Mouse (Mus musculus): ENCODE measurements around the gene Mt3. TPM values are rescaled to one million over a fixed set of nuclear protein-coding genes. Genes with fewer than 3 reads are reported as not detected.
A peak's percentile ranks its signal among the peaks of the same experiment; 100 is the strongest.

The Mt3 gene
- polyA plus RNA-seq, 1 experiment from 2014 or later: 245 TPM

- no peak overlapping the region for H3K9ac ChIP-seq
- 47% methylated on average over 13 of the region's 13 CpGs for WGBS
- DNase-seq (ENCODE audit: low spot score) (peak; percentile 63), ATAC-seq (ENCODE audit: low FRiP score) (peak; percentile 63; the same call in 1 of the 2 replicates)
- peaks cover 40% of the 10 kb centered on the region for H3K27me3 ChIP-seq (ENCODE audit: control insufficient read depth, insufficient read depth, low read length)
- peaks cover 15% of the 10 kb centered on the region for H3K4me1 ChIP-seq (replicated peaks; ENCODE audit: control insufficient read depth, insufficient read depth, low read length)
- H3K4me2 ChIP-seq (replicated peaks): no peak overlapping the region
- no peaks in the 10 kb centered on the region for H3K36me3 ChIP-seq (replicated peaks; ENCODE audit: control insufficient read depth, insufficient read depth)
- H3K4me3 ChIP-seq (replicated peaks; ENCODE audit: low read length): no peak overlapping the region
- no peaks in the 10 kb centered on the region for H3K9me3 ChIP-seq (ENCODE audit: control insufficient read depth, low read length)
- H3K27ac ChIP-seq: no peak overlapping the region
These were observed 37.0 kb downstream of the Mt3 start for GRCm38 (mm10) chr8:94189275-94190031.

GRCm38 (mm10) chr8:94191101-94191691, 38.8 kb downstream of the Mt3 start:
- H3K4me1 ChIP-seq (replicated peaks; ENCODE audit: control insufficient read depth, insufficient read depth, low read length): peaks cover 15% of the 10 kb centered on the region
- H3K4me3 ChIP-seq (replicated peaks; ENCODE audit: low read length): peak overlapping the region; percentile 18
- no peaks in the 10 kb centered on the region for H3K9me3 ChIP-seq (ENCODE audit: control insufficient read depth, low read length)
- DNase-seq (ENCODE audit: low spot score) (no peak), ATAC-seq (ENCODE audit: low FRiP score) (no peak)
- H3K4me2 ChIP-seq (replicated peaks): peak overlapping the region; percentile 44
- no peaks in the 10 kb centered on the region for H3K36me3 ChIP-seq (replicated peaks; ENCODE audit: control insufficient read depth, insufficient read depth)
- peaks cover 24% of the 10 kb centered on the region for H3K27me3 ChIP-seq (ENCODE audit: control insufficient read depth, insufficient read depth, low read length)
- no peak overlapping the region for H3K27ac ChIP-seq
- 25% methylated on average over 21 of the region's 21 CpGs for WGBS
- no peak overlapping the region for H3K9ac ChIP-seq

- Histone ChIP-seq H3K27me3 (ENCODE audit: control insufficient read depth, insufficient read depth, low read length) (peaks cover 6% of the 10 kb centered on the region; the same call in 1 of the 2 replicates), H3K9ac (no peak overlapping the region), H3K27ac (no peak overlapping the region), H3K4me2 (replicated peaks) (no peak overlapping the region), H3K9me3 (ENCODE audit: control insufficient read depth, low read length) (no peaks in the 10 kb centered on the region), H3K4me1 (replicated peaks; ENCODE audit: control insufficient read depth, insufficient read depth, low read length) (0 out of 2 replicates have a peak, but pooled peaks cover 3% of the 10 kb centered on the region), H3K36me3 (replicated peaks; ENCODE audit: control insufficient read depth, insufficient read depth) (no peaks in the 10 kb centered on the region), H3K4me3 (replicated peaks; ENCODE audit: low read length) (no peak overlapping the region)
- 57% methylated on average over 1 of the region's 1 CpGs for WGBS
- no peak for DNase-seq (ENCODE audit: low spot score)
- ATAC-seq (ENCODE audit: low FRiP score): no peak
These were observed 40.5 kb downstream of the Mt3 start for GRCm38 (mm10) chr8:94192926-94193325.

GRCm38 (mm10) chr8:94194591-94195223, 42.3 kb downstream of the Mt3 start:
- 87% methylated on average over 7 of the region's 7 CpGs for WGBS
- DNase-seq (ENCODE audit: low spot score) (no peak), ATAC-seq (ENCODE audit: low FRiP score) (no peak)
- no peak overlapping the region for H3K27ac ChIP-seq
- H3K4me1 ChIP-seq (replicated peaks; ENCODE audit: control insufficient read depth, insufficient read depth, low read length): 0 out of 2 replicates have a peak, but pooled peaks cover 3% of the 10 kb centered on the region
- H3K4me3 ChIP-seq (replicated peaks; ENCODE audit: low read length): no peak overlapping the region
- no peaks in the 10 kb centered on the region for H3K9me3 ChIP-seq (ENCODE audit: control insufficient read depth, low read length)
- H3K4me2 ChIP-seq (replicated peaks): no peak overlapping the region
- no peaks in the 10 kb centered on the region for H3K27me3 ChIP-seq (ENCODE audit: control insufficient read depth, insufficient read depth, low read length)
- no peaks in the 10 kb centered on the region for H3K36me3 ChIP-seq (replicated peaks; ENCODE audit: control insufficient read depth, insufficient read depth)
- no peak overlapping the region for H3K9ac ChIP-seq

GRCm38 (mm10) chr8:94199202-94199869, 46.9 kb downstream of the Mt3 start:
- peak; percentile 93 for DNase-seq (ENCODE audit: low spot score)
- no peak for ATAC-seq (ENCODE audit: low FRiP score)
- H3K27me3 ChIP-seq (ENCODE audit: control insufficient read depth, insufficient read depth, low read length): no peaks in the 10 kb centered on the region
- H3K36me3 ChIP-seq (replicated peaks; ENCODE audit: control insufficient read depth, insufficient read depth): no peaks in the 10 kb centered on the region
- H3K27ac ChIP-seq: no peak overlapping the region
- H3K4me2 ChIP-seq (replicated peaks): no peak overlapping the region
- no peaks in the 10 kb centered on the region for H3K9me3 ChIP-seq (ENCODE audit: control insufficient read depth, low read length)
- WGBS: 47% methylated on average over 10 of the region's 10 CpGs
- H3K4me3 ChIP-seq (replicated peaks; ENCODE audit: low read length): no peak overlapping the region
- H3K4me1 ChIP-seq (replicated peaks; ENCODE audit: control insufficient read depth, insufficient read depth, low read length): no peaks in the 10 kb centered on the region
- H3K9ac ChIP-seq: no peak overlapping the region

Other genes starting within 250 kb of the Mt3 start
- 83.1 and 88.9 TPM in 2 replicates for gene Amfr, start 139.8 kb upstream of the Mt3 start, polyA plus RNA-seq (2014; fragmentation: Nextera tagmentation; extraction: Ambion mirVana)
- 95.1 and 96.8 TPM in 2 replicates for gene Nudt21, start 115.6 kb upstream of the Mt3 start, polyA plus RNA-seq (2014; fragmentation: Nextera tagmentation; extraction: Ambion mirVana)
- 14.0 and 18.0 TPM in 2 replicates for gene Ogfod1, start 115.4 kb upstream of the Mt3 start, polyA plus RNA-seq (2014; fragmentation: Nextera tagmentation; extraction: Ambion mirVana)
- 19.7 and 20.6 TPM in 2 replicates for gene Bbs2, start 53.7 kb upstream of the Mt3 start, polyA plus RNA-seq (2014; fragmentation: Nextera tagmentation; extraction: Ambion mirVana)
- gene Mt4, start 15.4 kb upstream of the Mt3 start, polyA plus RNA-seq (2014; fragmentation: Nextera tagmentation; extraction: Ambion mirVana): not detected in 2 replicates
- 15.7 and 16.9 TPM in 2 replicates for gene Mt2, start 20.1 kb downstream of the Mt3 start, polyA plus RNA-seq (2014; fragmentation: Nextera tagmentation; extraction: Ambion mirVana)
- gene Mt1, start 26.5 kb downstream of the Mt3 start, polyA plus RNA-seq (2014; fragmentation: Nextera tagmentation; extraction: Ambion mirVana): 59.7 and 75.2 TPM in 2 replicates
- gene Nup93, start 62.0 kb downstream of the Mt3 start, polyA plus RNA-seq (2014; fragmentation: Nextera tagmentation; extraction: Ambion mirVana): 58.9 and 63.3 TPM in 2 replicates
- 0.07 TPM in 1 of 2 replicates, not detected in the other for gene Slc12a3, start 176.6 kb downstream of the Mt3 start, polyA plus RNA-seq (2014; fragmentation: Nextera tagmentation; extraction: Ambion mirVana)
- 66.6 and 79.8 TPM in 2 replicates for gene Herpud1, start 233.8 kb downstream of the Mt3 start, polyA plus RNA-seq (2014; fragmentation: Nextera tagmentation; extraction: Ambion mirVana)